Mouse (Mus musculus) heart, adult 8-10 months (tissue): ENCODE data around the gene Ccdc190. TPM values are rescaled to one million over a fixed set of nuclear protein-coding genes. Genes with fewer than 3 reads are reported as not detected.

ENCODE experiments used
- DNase-seq: peaks from one replicate; pipeline ENCODE4 v3.0.0; 2022; ENCODE audit warnings: low spot score
- total RNA-seq, 4 experiments: library from RNA; stranded (reverse); gene quantifications; 2 replicates each; pipeline ENCODE4 v1.2.4; 2022

Ccdc190 gene
- total RNA-seq, 4 experiments from 2014 or later = not detected

DNA sequence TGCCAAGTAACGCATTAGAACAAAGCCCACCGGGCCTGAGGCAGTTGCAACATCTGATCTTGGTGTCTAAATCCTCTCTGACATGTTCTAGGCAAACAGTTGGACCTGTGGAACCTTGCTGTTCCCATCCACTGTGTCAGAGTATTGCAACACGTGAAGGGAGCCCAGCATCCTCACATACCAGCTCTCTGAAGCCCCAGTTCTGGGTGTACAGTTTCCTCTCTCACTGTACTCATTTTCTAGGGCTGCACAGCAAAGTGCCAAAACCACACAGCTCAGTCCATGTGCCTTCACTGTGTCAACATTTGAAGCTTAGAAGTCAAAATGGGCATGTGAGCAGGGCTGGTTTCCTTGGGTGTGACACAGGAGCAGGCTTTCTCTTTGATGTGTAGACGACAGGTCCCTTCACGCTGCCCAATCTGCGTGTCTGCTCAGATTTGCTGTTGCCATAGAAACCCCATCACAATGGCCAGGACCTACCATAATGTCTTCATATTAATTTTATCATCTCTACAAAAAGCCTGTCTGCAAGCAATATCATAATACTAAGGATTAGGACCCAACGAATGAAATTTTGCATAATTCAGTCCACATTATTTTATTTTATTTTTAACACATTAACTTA is 3.8 kb downstream of the Ccdc190 start:
- DNase-seq = no peak

DNA sequence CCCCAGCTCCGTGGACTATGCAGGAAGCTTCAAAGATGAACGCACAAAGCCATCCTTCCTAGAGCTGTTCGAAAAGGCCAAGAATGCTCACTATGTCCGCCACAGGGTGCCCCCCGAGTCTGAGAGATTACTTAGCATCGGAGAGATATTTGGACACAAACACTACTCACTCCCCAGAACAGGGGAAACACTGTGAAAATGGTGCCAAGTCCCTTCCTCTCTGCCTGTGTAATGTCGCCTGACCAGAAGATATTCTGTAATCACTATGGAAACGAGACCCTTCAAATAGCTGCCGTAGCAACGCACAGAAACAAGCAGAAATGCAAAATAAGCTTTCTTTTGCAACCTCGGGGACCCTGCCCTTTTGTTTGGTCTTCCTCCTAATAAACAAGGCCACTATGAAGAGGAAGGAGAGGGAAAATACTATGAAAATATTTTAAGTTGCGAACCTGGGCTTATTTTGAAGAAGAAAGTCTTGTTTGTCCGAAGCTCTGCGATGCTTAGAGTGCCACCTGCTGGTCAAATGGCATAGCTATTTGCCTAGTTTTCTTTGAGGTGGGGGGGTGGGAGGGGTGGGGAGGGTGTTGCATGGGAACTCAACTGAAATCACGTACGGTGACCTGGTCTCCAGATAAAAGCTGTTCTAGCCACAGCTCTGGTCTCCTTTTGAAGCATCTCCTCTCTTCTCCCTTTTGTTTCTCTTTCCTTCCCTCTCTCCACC is 5.7 kb downstream of the Ccdc190 start:
- DNase-seq = peak; percentile 44

DNA sequence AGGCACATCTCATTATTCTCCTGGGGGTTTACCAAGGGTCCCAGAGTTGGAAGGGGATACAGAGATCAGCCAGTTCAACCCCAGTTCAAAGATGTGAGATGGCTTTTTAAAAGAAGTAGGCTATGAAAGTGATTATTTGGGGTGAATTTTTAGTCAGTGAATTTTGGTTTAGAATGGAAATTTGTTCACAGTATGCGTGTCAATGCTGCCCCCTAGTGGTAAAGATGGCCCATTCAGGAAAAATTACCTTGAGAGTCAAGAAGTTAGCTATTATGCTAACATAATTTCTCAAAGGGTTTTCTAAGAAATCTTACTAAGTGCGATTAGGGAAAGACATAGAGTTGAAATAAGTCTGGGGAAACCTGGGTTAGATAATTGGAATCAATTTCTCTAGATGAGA is 10.9 kb downstream of the Ccdc190 start:
- no peak for DNase-seq

DNA sequence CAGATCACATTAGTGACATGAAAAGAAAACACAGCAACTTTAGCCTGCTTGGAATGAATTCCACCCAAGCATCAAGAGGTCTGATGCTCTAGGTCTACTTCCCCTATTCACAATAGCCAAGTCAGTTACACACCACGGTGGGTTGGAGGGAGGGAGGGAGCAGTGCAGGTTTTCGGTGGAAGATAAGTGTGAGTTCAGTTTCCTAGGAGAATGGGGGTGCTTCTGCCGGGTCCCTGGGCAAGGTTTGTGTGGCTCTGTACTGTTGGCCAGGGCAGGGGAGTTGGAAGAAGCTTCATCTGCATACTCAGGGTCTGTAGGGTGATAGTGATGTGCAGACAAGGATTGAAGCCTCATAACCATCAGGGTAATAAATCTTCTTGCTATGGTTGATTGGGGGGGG is 17.6 kb downstream of the Ccdc190 start:
- no peak for DNase-seq

DNA sequence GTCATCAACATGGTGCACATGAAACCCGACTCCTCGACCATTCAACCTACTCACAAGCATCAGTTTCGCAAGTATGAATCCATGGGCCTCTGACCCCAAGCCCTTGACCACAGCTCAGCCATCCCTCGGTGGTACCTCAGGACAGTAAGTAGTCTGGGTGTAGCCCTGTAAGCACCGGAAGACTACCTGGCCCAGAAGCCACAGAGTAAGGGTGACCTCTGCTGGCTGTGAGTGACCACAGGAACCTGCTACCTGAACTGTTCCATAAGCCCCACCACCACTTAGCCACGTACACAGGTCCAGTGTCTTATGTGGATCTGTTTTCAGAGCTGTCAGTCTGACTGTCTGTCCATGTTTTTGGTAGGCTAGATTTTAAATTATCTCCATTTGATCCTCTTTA is 19.2 kb downstream of the Ccdc190 start:
- DNase-seq = no peak

DNA sequence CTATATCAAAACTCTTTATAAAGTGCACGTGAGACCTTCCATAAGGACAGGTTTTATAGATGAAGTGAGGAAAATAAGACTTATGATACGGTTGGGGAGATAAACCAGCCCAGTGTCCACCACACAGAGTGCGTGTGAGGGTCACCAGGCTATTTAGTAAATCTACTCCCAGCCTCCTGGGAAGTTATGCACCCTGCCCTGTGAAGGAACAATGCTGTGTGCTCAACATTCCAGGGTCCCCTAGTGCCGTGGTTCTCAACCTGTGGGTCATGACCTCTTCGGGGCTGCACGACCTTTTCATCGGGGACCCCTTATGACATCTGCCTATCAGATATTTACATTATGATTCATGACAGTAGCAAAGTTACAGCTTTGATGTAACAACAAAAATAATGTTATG is 19.8 kb downstream of the Ccdc190 start:
- DNase-seq = no peak

DNA sequence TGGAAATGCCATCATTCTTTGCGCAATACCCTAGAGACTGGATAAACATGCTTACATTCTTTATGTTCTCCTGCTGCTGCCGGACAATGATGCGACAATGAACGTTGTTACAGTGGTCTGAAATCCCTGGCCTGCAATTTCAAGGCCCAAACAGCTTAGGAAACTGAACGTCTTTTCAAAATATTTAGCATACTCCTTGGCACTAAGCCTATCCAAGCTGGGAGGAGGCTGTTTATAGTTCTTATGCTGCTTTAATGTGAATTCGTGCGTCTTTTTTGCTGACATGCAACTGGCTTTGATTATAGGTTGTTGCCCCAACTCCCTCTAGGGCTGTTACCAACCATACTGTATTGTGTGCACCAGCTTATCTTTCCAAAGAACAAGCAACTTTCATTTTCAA is 20.4 kb downstream of the Ccdc190 start:
- no peak for DNase-seq

DNA sequence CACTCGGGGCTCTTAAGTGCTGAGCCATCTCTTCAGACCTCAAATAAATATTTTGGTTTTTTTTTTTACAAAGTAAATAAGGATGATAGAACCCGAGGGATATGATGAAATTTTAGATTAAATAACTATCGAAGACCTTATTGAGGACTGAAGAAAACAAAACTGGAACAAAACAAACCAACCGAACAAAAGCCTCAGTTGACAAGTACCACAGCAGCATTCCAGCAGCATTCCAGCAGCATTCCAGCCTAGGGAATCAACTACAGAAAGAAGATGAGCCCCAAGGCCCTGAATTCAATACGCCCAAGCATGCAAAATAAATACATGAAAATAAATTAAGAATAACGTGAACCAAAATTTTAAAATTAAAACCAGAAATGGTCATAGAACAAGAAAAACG is 21.5 kb downstream of the Ccdc190 start:
- DNase-seq = no peak

DNA sequence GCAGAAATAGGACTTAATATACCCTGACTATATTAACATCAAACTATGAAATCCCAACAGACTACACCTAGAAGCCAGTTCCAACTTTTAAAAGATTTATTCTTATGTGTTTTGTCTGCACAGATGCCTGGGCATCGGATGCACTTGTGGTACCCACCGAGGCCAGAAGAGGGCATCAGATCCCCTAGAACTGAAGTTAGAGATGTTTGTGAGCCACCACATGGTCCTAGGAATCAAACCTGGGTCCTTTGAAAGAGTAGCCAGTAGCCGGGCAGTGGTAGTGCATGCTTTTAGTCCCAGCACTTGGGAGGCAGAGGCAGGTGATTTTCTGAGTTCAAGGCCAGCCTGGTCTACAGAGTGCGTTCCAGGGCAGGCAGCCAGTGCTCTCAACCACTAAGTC is 22.2 kb downstream of the Ccdc190 start:
- no peak for DNase-seq

DNA sequence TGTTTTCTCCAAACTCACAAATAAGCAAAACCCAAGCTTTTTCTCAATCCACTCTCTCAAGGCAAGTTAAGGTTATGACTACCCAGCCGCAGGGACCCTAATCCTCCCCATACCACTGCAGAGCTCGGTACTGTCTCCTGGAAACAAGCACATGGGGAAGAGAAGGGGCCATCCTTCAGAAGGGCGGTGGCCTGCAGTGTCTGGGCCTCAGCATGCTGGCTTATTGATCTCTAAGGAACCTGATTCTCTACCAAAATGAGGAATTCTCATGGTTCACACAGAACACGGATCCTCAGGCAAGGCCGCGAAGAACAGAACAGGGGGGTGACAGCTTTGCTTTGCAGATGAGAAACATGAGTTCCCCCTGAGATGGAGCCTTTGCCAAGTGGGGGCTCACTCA is 23.1 kb downstream of the Ccdc190 start:
- no peak for DNase-seq

DNA sequence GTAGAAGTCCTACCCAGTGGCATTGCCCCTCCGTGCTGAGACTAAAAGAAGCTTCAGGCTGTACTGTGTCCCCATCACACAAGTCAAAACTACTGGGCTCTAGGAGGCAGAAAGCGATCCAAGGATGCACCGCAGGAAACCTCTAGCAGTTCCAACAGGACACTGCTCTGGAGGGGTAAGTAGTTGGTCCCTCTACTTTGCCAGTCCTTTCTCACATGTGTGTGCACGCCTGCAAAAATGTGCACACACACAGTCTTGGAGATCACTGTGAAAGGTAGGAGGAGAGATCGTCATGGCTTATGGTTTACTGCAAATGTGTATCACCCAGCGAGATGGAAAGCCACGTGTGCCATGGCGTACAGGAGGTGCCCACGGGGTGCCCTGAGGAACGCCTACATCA is 24.2 kb downstream of the Ccdc190 start:
- no peak for DNase-seq

DNA sequence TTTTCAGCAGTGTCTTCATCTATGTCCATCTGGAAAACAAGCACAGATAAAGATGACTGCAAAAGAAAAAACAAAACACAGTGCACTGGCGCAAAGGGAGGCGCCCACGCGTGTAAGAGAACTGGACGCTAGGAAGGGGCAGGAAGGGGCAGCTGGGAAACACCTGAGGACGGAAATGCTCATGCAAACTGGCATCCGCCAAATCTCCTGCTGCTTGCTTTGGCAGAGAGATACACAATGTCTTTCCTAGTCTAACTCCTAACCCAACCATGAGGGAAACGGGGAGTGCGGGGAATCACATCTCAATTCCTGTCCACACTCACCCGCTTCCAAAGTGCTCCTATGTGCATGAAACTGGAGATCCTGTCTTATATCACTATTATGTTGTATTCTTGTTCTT is 24.7 kb downstream of the Ccdc190 start:
- no peak for DNase-seq

DNA sequence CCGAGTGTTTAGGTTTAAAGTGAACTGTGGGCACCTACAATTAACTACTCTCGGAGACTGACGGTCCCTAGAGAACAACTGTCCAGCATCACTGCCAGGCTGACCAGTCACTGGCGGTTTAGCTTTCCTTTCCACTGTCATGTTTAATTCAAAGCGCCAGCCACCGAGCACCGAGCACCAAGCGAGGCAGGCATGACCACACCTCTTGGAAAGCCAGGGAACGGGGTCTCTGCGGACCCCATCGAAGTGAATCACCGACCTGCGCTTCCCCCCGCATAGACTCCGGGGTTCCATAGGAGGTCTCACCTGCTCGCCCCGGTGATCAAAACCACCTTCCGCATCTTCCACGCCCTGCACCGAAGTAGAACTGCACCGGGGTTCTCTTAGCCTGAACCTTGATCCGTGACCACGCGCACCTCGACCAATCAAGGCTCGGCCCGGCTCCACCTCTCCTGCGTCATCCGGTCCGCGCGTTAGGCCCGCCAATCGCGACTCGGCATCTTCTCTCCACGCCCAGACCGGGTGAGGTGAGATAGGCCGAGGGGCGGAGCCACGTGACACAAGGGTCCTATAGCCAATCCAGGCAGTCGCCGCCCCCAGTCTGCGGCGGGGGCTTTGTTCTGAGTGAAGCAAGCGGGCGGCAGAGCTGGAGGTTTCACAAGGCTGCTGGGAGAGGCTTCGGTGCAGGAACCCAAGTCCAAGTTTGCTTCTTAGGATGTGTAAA is 40.5 kb downstream of the Ccdc190 start, which contains the start of gene Hsd17b7:
Hsd17b7 (minus strand) TSS at position 450 of the 724 bp plus-strand sequence.
- peak; percentile 97 for DNase-seq

DNA sequence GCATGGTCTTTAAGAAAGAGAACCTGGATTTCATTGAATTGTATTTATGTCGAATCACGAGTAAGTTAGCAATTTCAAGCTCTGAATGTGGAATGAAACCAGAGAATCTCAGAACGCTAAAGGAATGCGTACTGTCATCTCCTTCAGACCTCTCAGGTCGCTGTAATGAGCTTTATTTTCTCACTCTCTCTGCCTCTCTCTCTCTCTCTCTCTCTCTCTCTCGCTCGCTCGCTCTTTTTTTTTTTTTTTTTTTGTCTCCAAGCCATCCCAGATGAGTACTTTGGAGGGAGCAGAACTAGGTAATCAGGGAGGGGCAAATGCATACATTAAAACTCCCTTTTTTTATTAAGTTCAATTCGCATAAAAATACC is 41.1 kb downstream of the Ccdc190 start:
- DNase-seq = no peak

DNA sequence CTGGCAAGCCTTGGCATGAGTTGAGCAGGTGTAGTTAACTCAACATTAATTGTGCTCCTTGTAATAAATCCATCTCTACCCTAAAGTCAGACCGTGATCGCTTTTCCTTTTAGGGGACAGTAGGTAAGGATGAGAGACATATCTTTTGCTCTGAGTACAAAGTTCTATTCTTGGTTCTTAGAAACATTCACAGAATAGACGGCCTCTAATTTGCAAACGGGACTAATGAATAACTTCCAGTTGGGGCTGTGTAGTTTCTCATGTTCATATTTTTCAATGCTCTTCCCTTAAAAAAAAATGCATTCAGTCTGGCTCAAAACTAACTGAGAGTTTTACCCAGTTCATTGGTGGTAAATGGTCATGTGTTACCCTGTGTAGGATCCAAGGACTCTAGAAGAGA is 42.5 kb downstream of the Ccdc190 start:
- no peak for DNase-seq

DNA sequence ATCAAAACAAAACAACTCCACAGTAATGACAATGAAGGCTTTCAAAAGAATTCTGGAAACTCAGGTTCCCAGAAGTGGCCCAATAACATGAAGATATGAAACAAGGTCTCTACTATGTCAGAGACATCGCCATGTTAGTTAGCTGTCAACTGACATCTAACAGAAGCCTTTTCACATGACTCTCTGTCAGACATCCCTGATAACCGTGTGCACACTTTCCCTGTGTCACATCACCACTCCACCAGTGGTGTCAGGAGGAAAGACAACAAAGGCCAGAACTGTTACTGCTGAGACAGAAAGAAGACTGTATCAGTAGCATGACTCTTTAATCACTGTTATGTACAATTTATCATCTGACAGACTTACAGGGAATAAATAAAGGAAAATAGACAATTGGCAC is 43.5 kb downstream of the Ccdc190 start:
- no peak for DNase-seq

DNA sequence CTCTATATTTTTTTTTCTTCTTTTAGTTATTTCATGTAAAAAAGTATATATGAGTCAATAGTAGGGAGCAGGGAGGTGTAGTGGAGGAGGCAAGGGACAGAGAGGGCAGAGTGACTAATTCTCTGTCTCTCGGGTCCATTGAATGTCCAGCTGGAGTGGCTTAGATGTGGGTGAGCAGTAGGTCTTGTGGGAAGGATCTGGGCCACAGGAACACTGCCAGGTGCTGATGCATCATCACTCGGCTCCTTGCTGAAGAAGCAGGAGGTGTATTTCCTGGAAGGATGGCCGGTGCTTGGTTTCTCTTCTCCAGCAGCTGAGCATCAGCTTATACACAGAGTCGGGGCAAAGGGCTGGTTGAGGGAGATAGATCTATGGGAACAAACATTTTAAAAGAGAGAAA is 49.2 kb downstream of the Ccdc190 start:
- no peak for DNase-seq

Other genes with a start within 250 kb of the Ccdc190 start
- 10 to 100 TPM in 2 of 4 experiments, 1 to 10 TPM in 2; 6.2 to 12.4 (median 10.5) TPM for gene Rgs4, start 181.0 kb upstream of the Ccdc190 start, total RNA-seq
- 10 to 100 TPM; 10.5 to 15.8 (median 12.7) TPM for gene Hsd17b7, start 40.6 kb downstream of the Ccdc190 start, total RNA-seq
- gene Ddr2, start 182.1 kb downstream of the Ccdc190 start, total RNA-seq = 10 to 100 TPM; 18.9 to 24.8 (median 23.2) TPM
- 10 to 100 TPM; 42.8 to 53.0 (median 45.1) TPM for gene Uap1, start 246.3 kb downstream of the Ccdc190 start, total RNA-seq